ENCODE assay signal across 8 mouse cellular contexts in genomic region chr12:108206641-108207040, GRCm38 (mm10). TPM values are rescaled to one million over a fixed set of nuclear protein-coding genes. Genes with fewer than 3 reads are reported as not detected.
DNase-seq lines count a peak whose midpoint lies in the region; ATAC-seq and TF ChIP-seq lines count a peak whose summit lies in the region.

No protein-coding gene starts in this region.

- H3K9me3 ChIP-seq in hindbrain, postnatal 0 days (ENCODE audit: low read length): no peaks in the 10 kb centered on the region
- no peaks in the 10 kb centered on the region for H3K9me3 ChIP-seq in limb, embryonic 11.5 days (ENCODE audit: control insufficient read depth, low read length)
- no peaks in the 10 kb centered on the region for H3K9me3 ChIP-seq in midbrain, embryonic 13.5 days

- no peak overlapping the region for H3K4me2 ChIP-seq in hindbrain, postnatal 0 days (ENCODE audit: low read depth, low read length)
- H3K4me2 ChIP-seq in limb, embryonic 11.5 days (ENCODE audit: low read depth, severe bottlenecking): no peak overlapping the region
- H3K4me2 ChIP-seq in midbrain, embryonic 13.5 days (replicated peaks): no peak overlapping the region

- no peak for TF ChIP-seq POLR2A in spleen, adult 2 months (IDR thresholded peaks at IDR 0.05; ENCODE audit: low read depth, low read length)

- TF ChIP-seq CTCF in hindbrain, postnatal 0 days (IDR thresholded peaks at IDR 0.05; ENCODE audit: low read depth): peak; percentile 92
- TF ChIP-seq CTCF in spleen, adult 2 months (IDR thresholded peaks at IDR 0.05; ENCODE audit: extremely low read depth, insufficient read depth, insufficient read length, insufficient replicate concordance): peak; percentile 73; the same call in 1 of the 2 replicates

- peak; percentile 68 to 89 for DNase-seq in adrenal gland, adult (ENCODE audit: inconsistent age in 2 of 2, low spot score in 1 of 2)
- DNase-seq in adrenal gland, adult 8-10 months: no peak
- peak; percentile 95 to 97 for DNase-seq in cerebellum, postnatal 10 days
- peak; percentile 64 to 76 for DNase-seq in frontal cortex, postnatal 25 days (ENCODE audit: low spot score in 2 of 2)
- DNase-seq in hindbrain, postnatal 0 days (ENCODE audit: low spot score): peak; percentile 87
- peak; percentile 92 for DNase-seq in limb, embryonic 11.5 days (ENCODE audit: low spot score)
- peak; percentile 7 to 61 for DNase-seq in spleen, adult 2 months (ENCODE audit: low read depth in 1 of 2, low spot score in 2 of 2)

- peak; percentile 55 for ATAC-seq in hindbrain, postnatal 0 days
- peak; percentile 52 for ATAC-seq in limb, embryonic 11.5 days (ENCODE audit: insufficient number of reproducible peaks, low FRiP score, low TSS enrichment, low read depth)
- ATAC-seq in midbrain, embryonic 13.5 days: peak; percentile 64

- H3K27me3 ChIP-seq in hindbrain, postnatal 0 days (ENCODE audit: insufficient read depth, low read length): no peaks in the 10 kb centered on the region
- no peaks in the 10 kb centered on the region for H3K27me3 ChIP-seq in limb, embryonic 11.5 days (ENCODE audit: control insufficient read depth, insufficient read depth, low read length)
- H3K27me3 ChIP-seq in midbrain, embryonic 13.5 days: no peaks in the 10 kb centered on the region
- no peaks in the 10 kb centered on the region for H3K27me3 ChIP-seq in spleen, adult 2 months (ENCODE audit: control insufficient read depth, insufficient read depth, low read length)

- H3K27ac ChIP-seq in hindbrain, postnatal 0 days: no peak overlapping the region
- H3K27ac ChIP-seq in limb, embryonic 11.5 days (replicated peaks; ENCODE audit: low read depth, low read length): no peak overlapping the region
- no peak overlapping the region for H3K27ac ChIP-seq in midbrain, embryonic 13.5 days
- H3K27ac ChIP-seq in spleen, adult 2 months (ENCODE audit: insufficient read depth, low read length): no peak overlapping the region

- H3K4me3 ChIP-seq in hindbrain, postnatal 0 days (ENCODE audit: low read length): no peak overlapping the region
- H3K4me3 ChIP-seq in limb, embryonic 11.5 days (ENCODE audit: low read depth, low read length): no peak overlapping the region
- H3K4me3 ChIP-seq in midbrain, embryonic 13.5 days (replicated peaks): no peak overlapping the region
- no peak overlapping the region for H3K4me3 ChIP-seq in spleen, adult 2 months (ENCODE audit: extremely low read depth, insufficient read depth, insufficient read length)

- no peak overlapping the region for H3K9ac ChIP-seq in hindbrain, postnatal 0 days (replicated peaks; ENCODE audit: low read length)
- H3K9ac ChIP-seq in limb, embryonic 11.5 days (ENCODE audit: low read length): no peak overlapping the region
- H3K9ac ChIP-seq in midbrain, embryonic 13.5 days (replicated peaks): 0 out of 2 replicates have a peak overlapping the region, but pooled peaks have one; percentile 1

- WGBS in hindbrain, postnatal 0 days: 5% methylated on average over 5 of the region's 5 CpGs
- 11% methylated on average over 5 of the region's 5 CpGs for WGBS in limb, embryonic 11.5 days
- WGBS in midbrain, embryonic 13.5 days: 6% methylated on average over 5 of the region's 5 CpGs
- WGBS in spleen, adult 2 months: 15% methylated on average over 5 of the region's 5 CpGs

- H3K4me1 ChIP-seq in hindbrain, postnatal 0 days (ENCODE audit: insufficient read depth, low read length): peaks cover 3% of the 10 kb centered on the region; the same call in 1 of the 2 replicates
- H3K4me1 ChIP-seq in limb, embryonic 11.5 days (ENCODE audit: control insufficient read depth, insufficient read depth, low read length): no peaks in the 10 kb centered on the region
- peaks cover 20% of the 10 kb centered on the region for H3K4me1 ChIP-seq in midbrain, embryonic 13.5 days (replicated peaks)
- H3K4me1 ChIP-seq in spleen, adult 2 months (ENCODE audit: control insufficient read depth, insufficient read depth, insufficient read length): no peaks in the 10 kb centered on the region

- peaks cover 27% of the 10 kb centered on the region for H3K36me3 ChIP-seq in hindbrain, postnatal 0 days (ENCODE audit: insufficient read depth, low read length)
- peaks cover 9% of the 10 kb centered on the region; the same call in 1 of the 2 replicates for H3K36me3 ChIP-seq in limb, embryonic 11.5 days (ENCODE audit: control insufficient read depth, insufficient read depth, low read length)
- H3K36me3 ChIP-seq in midbrain, embryonic 13.5 days: peaks cover 59% of the 10 kb centered on the region
- H3K36me3 ChIP-seq in spleen, adult 2 months (ENCODE audit: control insufficient read depth, insufficient read depth, low read length): peaks cover 14% of the 10 kb centered on the region

RNA-seq across cellular contexts. Expression of gene Ccnk, which starts 27.3 kb away (rescaled TPM):
- 10 to 100 TPM; 26.2 to 35.0 (median 29.2) TPM for total RNA-seq in adrenal gland, adult 8-10 months (2022)
- total RNA-seq in hindbrain, postnatal 0 days (2014; rRNA removed): 8.0 and 10.7 TPM in 2 replicates
- 2.3 and 2.8 TPM in 2 replicates for polyA plus RNA-seq in hindbrain, postnatal 0 days (2015; fragmentation: Nextera tagmentation; extraction: Ambion mirVana)
- 5.8 and 7.7 TPM in 2 replicates for polyA plus RNA-seq in limb, embryonic 11.5 days (2014; fragmentation: Nextera tagmentation; extraction: Ambion mirVana)
- 4.4 and 4.7 TPM in 2 replicates for polyA plus RNA-seq in midbrain, embryonic 13.5 days (2015; fragmentation: Nextera tagmentation; extraction: Ambion mirVana)
- 15.0 and 15.5 TPM in 2 replicates for polyA plus RNA-seq in spleen, adult 2 months (2012; rRNA removed)

RNA-seq across cellular contexts. Expression of gene Setd3, which starts 27.5 kb away (rescaled TPM):
- 100 to 1,000 TPM; 119 to 134 (median 127) TPM for total RNA-seq in adrenal gland, adult 8-10 months (2022)
- total RNA-seq in hindbrain, postnatal 0 days (2014; rRNA removed): 57.4 and 61.3 TPM in 2 replicates
- 87.1 and 90.4 TPM in 2 replicates for polyA plus RNA-seq in hindbrain, postnatal 0 days (2015; fragmentation: Nextera tagmentation; extraction: Ambion mirVana)
- polyA plus RNA-seq in limb, embryonic 11.5 days (2014; fragmentation: Nextera tagmentation; extraction: Ambion mirVana): 76.1 and 76.5 TPM in 2 replicates
- 93.6 and 96.6 TPM in 2 replicates for polyA plus RNA-seq in midbrain, embryonic 13.5 days (2015; fragmentation: Nextera tagmentation; extraction: Ambion mirVana)
- polyA plus RNA-seq in spleen, adult 2 months (2012; rRNA removed): 8.2 and 9.6 TPM in 2 replicates
